Mouse (Mus musculus) limb, embryonic 14.5 days (tissue): ENCODE measurements around the gene Gpr61. TPM values are rescaled to one million over a fixed set of nuclear protein-coding genes. Genes with fewer than 3 reads are reported as not detected.

Experiments
- ATAC-seq: fragments of 200-750 bp; cut with Nextera tagmentation; 2 replicates; pipeline ENCODE4 v1.8.0; 2017; ENCODE audit warnings: low read depth, moderate number of reproducible peaks, moderate TSS enrichment; ENCODE audit not compliant: low FRiP score
- DNase-seq: peaks from one replicate; pipeline ENCODE4 v3.0.0-alpha.2; 2015; ENCODE audit warnings: low spot score
- H3K27ac ChIP-seq: fragments of 300-500 bp; sonication (generic); replicated peaks from 2 replicates; pipeline ENCODE4 v1.5.1; 2014; ENCODE audit warnings: low read depth, mild to moderate bottlenecking, low read length, moderate library complexity, mixed read lengths
- H3K27me3 ChIP-seq: fragments of 300-500 bp; sonication (generic); 2 replicates; pipeline ENCODE4 v1.6.1; 2014; ENCODE audit warnings: low read length, mixed read lengths; ENCODE audit not compliant: control insufficient read depth, insufficient read depth
- H3K36me3 ChIP-seq: fragments of 300-500 bp; sonication (generic); 2 replicates; pipeline ENCODE4 v1.6.1; 2014; ENCODE audit warnings: mild to moderate bottlenecking, low read length, moderate library complexity, mixed read lengths; ENCODE audit not compliant: control insufficient read depth, insufficient read depth
- H3K4me1 ChIP-seq: fragments of 300-500 bp; sonication (generic); 2 replicates; pipeline ENCODE4 v1.6.1; 2014; ENCODE audit warnings: antibody characterized with exemption, low read length, mixed read lengths; ENCODE audit not compliant: control insufficient read depth, insufficient read depth
- H3K4me2 ChIP-seq: fragments of 300-500 bp; sonication (generic); replicated peaks from 2 replicates; pipeline ENCODE4 v1.6.1; 2014; ENCODE audit warnings: low read depth, mild to moderate bottlenecking, low read length, moderate library complexity; ENCODE audit not compliant: severe bottlenecking
- H3K4me3 ChIP-seq: fragments of 300-500 bp; sonication (generic); replicated peaks from 2 replicates; pipeline ENCODE4 v1.5.1; 2014; ENCODE audit warnings: low read length
- H3K9ac ChIP-seq: fragments of 300-500 bp; sonication (generic); 2 replicates; pipeline ENCODE4 v1.6.1; 2014; ENCODE audit warnings: mild to moderate bottlenecking, low read depth, low read length, moderate library complexity; ENCODE audit not compliant: severe bottlenecking
- H3K9me3 ChIP-seq: fragments of 300-500 bp; sonication (generic); 2 replicates; pipeline ENCODE4 v1.6.1; 2016; ENCODE audit warnings: low read length; ENCODE audit not compliant: control insufficient read depth
- POLR2A ChIP-seq: fragments of 200-500 bp; IDR thresholded peaks from 2 replicates; pipeline ENCODE4 v1.8.0; 2012; ENCODE audit warnings: inconsistent platforms, mild to moderate bottlenecking, moderate library complexity, borderline replicate concordance; ENCODE audit not compliant: insufficient read depth, insufficient read length; ENCODE audit errors: extremely low read depth
- WGBS: fragments of 180-500 bp; shearing (Covaris S2); extraction: QIAGEN DNeasy Blood & Tissue Kit; methylation state at CpG from one replicate; pipeline ENCODE4 v1.1.7; 2014; 5-methylcytosine and 5-hydroxymethylcytosine counted together
- polyA plus RNA-seq, 2 experiments: library from polyadenylated mRNA; depleted of rRNA in 1 of 2; stranded (reverse) in 1 of 2; unstranded in 1 of 2; fragments of >200 nt; fragmentation: Nextera tagmentation in 1 of 2; extraction: Ambion mirVana in 1 of 2; gene quantifications; 2 replicates each; pipeline versions ENCODE4 v1.2.1 to v1.2.3; 2012 to 2014

Gene Gpr61
- polyA plus RNA-seq, 2 experiments: 0.10 to 0.26 TPM

GRCm38 (mm10) chr3:108121101-108121500, 33.6 kb downstream of the Gpr61 start:
- Histone ChIP-seq H3K9me3 (no peaks in the 10 kb centered on the region), H3K36me3 (peaks cover 56% of the 10 kb centered on the region), H3K4me3 (no peak overlapping the region), H3K4me2 (no peak overlapping the region), H3K9ac (no peak overlapping the region), H3K4me1 (no peaks in the 10 kb centered on the region), H3K27ac (no peak overlapping the region), H3K27me3 (no peaks in the 10 kb centered on the region)
- DNase-seq (no peak), ATAC-seq (no peak)
- 88% methylated on average over 3 of the region's 3 CpGs for WGBS
- no peak for TF ChIP-seq POLR2A

DNA sequence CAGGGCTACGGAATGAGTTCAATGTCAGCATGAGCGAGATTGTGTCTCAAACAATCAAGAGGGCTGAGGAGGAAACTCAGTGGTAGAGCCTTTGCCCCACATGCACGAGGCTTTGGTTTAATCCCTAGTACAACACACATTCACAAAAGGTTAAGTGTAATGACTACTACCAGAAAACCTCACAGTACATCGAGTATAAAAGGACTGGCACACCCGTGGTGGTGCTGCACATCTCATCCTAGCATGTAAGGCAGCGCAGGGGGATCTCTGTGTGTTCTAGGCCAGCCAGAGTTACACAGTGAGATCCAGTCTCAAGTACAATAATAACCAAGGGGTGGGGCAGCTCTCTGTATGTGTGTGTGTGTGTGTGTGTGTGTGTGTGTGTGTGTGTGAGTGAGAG, 37.2 kb downstream of the Gpr61 start:
- TF ChIP-seq POLR2A: no peak
- 91% methylated on average over 6 of the region's 6 CpGs for WGBS
- no peak for DNase-seq

DNA sequence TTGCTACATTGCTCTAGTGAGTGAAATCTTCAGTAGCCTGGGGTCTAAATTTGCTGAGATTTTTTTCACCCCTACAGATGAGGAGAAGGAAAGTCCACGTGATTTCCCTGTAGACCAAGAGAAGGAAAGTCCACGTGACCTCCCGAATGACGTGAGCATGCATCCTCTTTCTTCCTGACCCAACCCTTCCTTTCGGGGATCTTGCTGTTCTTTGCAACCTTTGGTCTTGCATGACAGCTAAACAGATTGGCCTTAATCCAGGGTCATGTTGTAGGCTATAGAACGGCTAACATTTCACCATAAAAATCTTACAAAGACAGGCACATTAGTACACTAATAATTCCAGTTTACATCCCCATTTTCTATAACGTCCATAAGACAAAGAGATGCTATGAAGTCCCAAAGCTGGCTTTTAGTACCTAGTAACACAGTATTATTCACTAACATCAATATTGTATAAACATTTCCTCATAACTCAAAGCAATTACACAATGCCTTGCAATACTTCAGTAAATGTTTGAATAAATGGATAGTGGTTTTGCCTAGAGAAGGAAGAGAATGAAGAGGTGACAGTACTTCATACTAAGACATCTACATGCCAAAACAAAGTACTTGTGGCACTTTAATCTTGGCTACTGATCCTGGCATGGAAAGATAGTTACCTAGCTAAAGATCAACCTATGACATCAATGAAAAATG, 40.9 kb downstream of the Gpr61 start:
- H3K4me1 ChIP-seq: no peaks in the 10 kb centered on the region
- peaks cover 83% of the 10 kb centered on the region for H3K36me3 ChIP-seq
- H3K27me3 ChIP-seq: no peaks in the 10 kb centered on the region
- no peak overlapping the region for H3K9ac ChIP-seq
- DNase-seq: no peak
- H3K4me3 ChIP-seq: no peak overlapping the region
- TF ChIP-seq POLR2A: no peak
- H3K9me3 ChIP-seq: no peaks in the 10 kb centered on the region
- no peak overlapping the region for H3K27ac ChIP-seq
- ATAC-seq: no peak
- H3K4me2 ChIP-seq: no peak overlapping the region
- WGBS: 87% methylated on average over 7 of the region's 7 CpGs

More for the DNA sequence above, 37.2 kb downstream of the Gpr61 start:
- Histone ChIP-seq H3K9ac (no peak overlapping the region), H3K9me3 (no peaks in the 10 kb centered on the region), H3K27me3 (no peaks in the 10 kb centered on the region), H3K36me3 (peaks cover 70% of the 10 kb centered on the region), H3K27ac (no peak overlapping the region), H3K4me2 (no peak overlapping the region), H3K4me1 (no peaks in the 10 kb centered on the region), H3K4me3 (no peak overlapping the region)
- ATAC-seq: no peak

DNA sequence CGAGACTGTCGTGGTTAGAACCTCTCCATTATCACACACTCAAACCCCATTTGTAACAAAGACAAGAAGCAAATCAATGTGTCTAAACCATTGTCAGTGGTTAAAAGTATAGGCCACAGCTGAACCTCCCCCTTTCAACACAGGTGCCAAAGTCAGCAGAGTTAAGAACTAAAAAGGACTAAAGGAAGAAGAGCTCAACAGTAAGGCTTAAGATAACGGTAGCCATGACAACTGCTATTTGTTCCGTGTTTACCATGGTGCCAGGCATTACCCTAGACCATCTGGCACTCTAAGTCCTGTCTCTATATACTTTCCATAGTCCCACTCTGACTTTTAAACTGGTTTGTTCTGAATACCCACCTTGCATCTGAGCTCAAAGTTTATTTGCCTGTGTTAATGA, 42.0 kb downstream of the Gpr61 start:
- Histone ChIP-seq H3K36me3 (peaks cover 83% of the 10 kb centered on the region), H3K4me1 (no peaks in the 10 kb centered on the region), H3K27me3 (no peaks in the 10 kb centered on the region), H3K27ac (no peak overlapping the region), H3K9ac (no peak overlapping the region), H3K9me3 (no peaks in the 10 kb centered on the region), H3K4me2 (no peak overlapping the region), H3K4me3 (no peak overlapping the region)
- no peak for TF ChIP-seq POLR2A
- WGBS: 90% methylated on average over 4 of the region's 4 CpGs
- DNase-seq (no peak), ATAC-seq (no peak)

GRCm38 (mm10) chr3:108112246-108112645, 42.4 kb downstream of the Gpr61 start:
- Histone ChIP-seq H3K4me2 (no peak overlapping the region), H3K9me3 (no peaks in the 10 kb centered on the region), H3K4me3 (no peak overlapping the region), H3K36me3 (peaks cover 81% of the 10 kb centered on the region), H3K27me3 (no peaks in the 10 kb centered on the region), H3K27ac (no peak overlapping the region), H3K4me1 (no peaks in the 10 kb centered on the region), H3K9ac (no peak overlapping the region)
- DNase-seq (no peak), ATAC-seq (no peak)
- TF ChIP-seq POLR2A: no peak
- WGBS: 84% methylated on average over 7 of the region's 7 CpGs
